In genomic region chr11:53254428-53254827, GRCm38 (mm10) we compare ENCODE assay signal across 8 mouse cellular contexts. TPM values are rescaled to one million over a fixed set of nuclear protein-coding genes. Genes with fewer than 3 reads are reported as not detected.
DNase-seq lines count a peak whose midpoint lies in the region; ATAC-seq and TF ChIP-seq lines count a peak whose summit lies in the region.

No protein-coding gene starts in this region.

- 98% methylated on average over 3 of the region's 3 CpGs for WGBS in thymus, adult 2 months
- whole genome bisulfite sequencing in liver, postnatal 0 days (ENCODE audit: insufficient replicate concordance), result 74% methylated on average over 3 of the region's 3 CpGs
- 90% methylated on average over 3 of the region's 3 CpGs for WGBS in midbrain, embryonic 14.5 days

- TF ChIP-seq EP300 in liver, postnatal 0 days (IDR thresholded peaks at IDR 0.05; ENCODE audit: low read depth), result no peak

- H3K9ac ChIP-seq in liver, postnatal 0 days (replicated peaks), result no peak overlapping the region
- no peak overlapping the region for H3K9ac ChIP-seq in midbrain, embryonic 14.5 days (replicated peaks; ENCODE audit: low read length)

- TF ChIP-seq CTCF in thymus, adult 2 months (IDR thresholded peaks at IDR 0.05; ENCODE audit: borderline replicate concordance, control insufficient read depth, extremely low read depth, insufficient read depth, low read length, poor library complexity), result no peak
- peak; percentile 51 for TF ChIP-seq CTCF in liver, postnatal 0 days (IDR thresholded peaks at IDR 0.05; ENCODE audit: low read depth)

- no peak for TF ChIP-seq POLR2A in thymus, adult 2 months (IDR thresholded peaks at IDR 0.05; ENCODE audit: control insufficient read depth, extremely low read depth, insufficient read depth, low read length, poor library complexity)

- H3K36me3 ChIP-seq in thymus, adult 2 months (ENCODE audit: control insufficient read depth, insufficient read depth, low read length), result no peaks in the 10 kb centered on the region
- H3K36me3 ChIP-seq in liver, postnatal 0 days (replicated peaks; ENCODE audit: insufficient read depth, low read length), result no peaks in the 10 kb centered on the region
- no peaks in the 10 kb centered on the region for H3K36me3 ChIP-seq in midbrain, embryonic 14.5 days (ENCODE audit: control insufficient read depth, insufficient read depth, low read length)

- H3K4me3 ChIP-seq in thymus, adult 2 months (ENCODE audit: control insufficient read depth, insufficient read depth, low read length), result no peak overlapping the region
- no peak overlapping the region for H3K4me3 ChIP-seq in liver, postnatal 0 days (ENCODE audit: low read depth, low read length)
- H3K4me3 ChIP-seq in midbrain, embryonic 14.5 days (replicated peaks; ENCODE audit: low read depth, low read length), result no peak overlapping the region

- no peak overlapping the region for H3K4me2 ChIP-seq in liver, postnatal 0 days (ENCODE audit: low read depth, low read length)
- H3K4me2 ChIP-seq in midbrain, embryonic 14.5 days (ENCODE audit: low read length), result no peak overlapping the region

- ATAC-seq in liver, postnatal 0 days, result no peak
- ATAC-seq in midbrain, embryonic 14.5 days (ENCODE audit: low FRiP score, low TSS enrichment), result no peak

- DNase-seq in heart, postnatal 4 days, result peak; percentile 31
- DNase-seq in heart, adult 9 months (ENCODE audit: low spot score in 2 of 2), result no peak
- DNase-seq in thymus, adult 2 months, result peak; percentile 54
- DNase-seq in thymus, adult 18-20 months, result no peak
- peak; percentile 27 for DNase-seq in liver, postnatal 0 days
- DNase-seq in thymus, postnatal 4 days, result peak; percentile 74
- no peak for DNase-seq in urinary bladder, postnatal 25 days (ENCODE audit: low spot score)
- DNase-seq in midbrain, embryonic 14.5 days, result no peak

- H3K9me3 ChIP-seq in liver, postnatal 0 days (ENCODE audit: low read length), result no peaks in the 10 kb centered on the region
- H3K9me3 ChIP-seq in midbrain, embryonic 14.5 days (ENCODE audit: control insufficient read depth, low read length), result no peaks in the 10 kb centered on the region

- H3K27ac ChIP-seq in thymus, adult 2 months (ENCODE audit: control insufficient read depth, insufficient read depth, low read length), result no peak overlapping the region
- H3K27ac ChIP-seq in liver, postnatal 0 days (ENCODE audit: low read depth), result no peak overlapping the region
- H3K27ac ChIP-seq in midbrain, embryonic 14.5 days (replicated peaks; ENCODE audit: low read depth, low read length), result no peak overlapping the region

- no peaks in the 10 kb centered on the region for H3K27me3 ChIP-seq in thymus, adult 2 months (ENCODE audit: control insufficient read depth, insufficient read depth, low read length)
- no peaks in the 10 kb centered on the region for H3K27me3 ChIP-seq in liver, postnatal 0 days (ENCODE audit: insufficient read depth, low read length)
- H3K27me3 ChIP-seq in midbrain, embryonic 14.5 days (ENCODE audit: control insufficient read depth, insufficient read depth, low read length), result no peaks in the 10 kb centered on the region

- H3K4me1 ChIP-seq in thymus, adult 2 months (replicated peaks; ENCODE audit: control insufficient read depth, insufficient read depth, low read length), result no peaks in the 10 kb centered on the region
- no peaks in the 10 kb centered on the region for H3K4me1 ChIP-seq in liver, postnatal 0 days (ENCODE audit: insufficient read depth)
- no peaks in the 10 kb centered on the region for H3K4me1 ChIP-seq in midbrain, embryonic 14.5 days (ENCODE audit: control insufficient read depth, insufficient read depth, low read length)

RNA-seq across cellular contexts. Expression of gene Hspa4, which starts 45.8 kb away (rescaled TPM):
- total RNA-seq in heart, postnatal 4 days (2021), result 100 to 1,000 TPM; 132 to 136 TPM
- polyA plus RNA-seq in thymus, adult 2 months (2012; rRNA removed), result 29.3 and 41.9 TPM in 2 replicates
- 37.4 and 41.4 TPM in 2 replicates for polyA plus RNA-seq in liver, postnatal 0 days (2015; fragmentation: Nextera tagmentation; extraction: Ambion mirVana)
- polyA plus RNA-seq in midbrain, embryonic 14.5 days (2014; fragmentation: Nextera tagmentation; extraction: Ambion mirVana), result 42.2 and 57.4 TPM in 2 replicates

Comparison
In these comparisons a context has a peak if more than half of its experiments do, and no peak if none do; other contexts are left out.
1. DNase-seq: peak in heart, postnatal 4 days (single experiment), thymus, adult 2 months (single experiment), liver, postnatal 0 days (single experiment) and thymus, postnatal 4 days (single experiment); none in heart, adult 9 months (0 of 2), thymus, adult 18-20 months (0 of 2), urinary bladder, postnatal 25 days (single experiment) and midbrain, embryonic 14.5 days (single experiment).